Mouse (Mus musculus) myocyte (in vitro differentiated cells): ENCODE results near the gene Maz. TPM values are rescaled to one million over a fixed set of nuclear protein-coding genes. Genes with fewer than 3 reads are reported as not detected.

ENCODE experiments used
- H3K27me3 ChIP-seq: one replicate; pipeline ENCODE4 v1.6.1; 2011; ENCODE audit not compliant: control insufficient read depth, insufficient read depth, insufficient read length
- H3K36me3 ChIP-seq: one replicate; pipeline ENCODE4 v1.6.1; 2011; ENCODE audit not compliant: control insufficient read depth, insufficient read depth
- H3K4me2 ChIP-seq: one replicate; pipeline ENCODE4 v1.6.1; 2011; ENCODE audit warnings: low read depth, control low read depth
- H3K4me3 ChIP-seq: one replicate; pipeline ENCODE4 v1.5.1; 2011; ENCODE audit warnings: mild to moderate bottlenecking, control low read depth, moderate library complexity
- H3K79me2 ChIP-seq: one replicate; pipeline ENCODE4 v1.6.1; 2011; ENCODE audit not compliant: control insufficient read depth, insufficient read depth
- H3ac ChIP-seq: one replicate; pipeline ENCODE4 v1.6.1; 2011; ENCODE audit not compliant: control insufficient read depth, insufficient read length
- CEBPB ChIP-seq: IDR thresholded peaks from 2 replicates; pipeline ENCODE4 v1.6.1; 2011; ENCODE audit warnings: mild to moderate bottlenecking, moderate library complexity; ENCODE audit not compliant: poor library complexity, insufficient read depth, severe bottlenecking
- E2F4 ChIP-seq: IDR thresholded peaks from one replicate; pipeline ENCODE4 v1.6.1; 2011; ENCODE audit warnings: mild to moderate bottlenecking, control low read depth, moderate library complexity; ENCODE audit not compliant: insufficient read depth
- MAX ChIP-seq: IDR thresholded peaks from one replicate; pipeline ENCODE4 v1.6.1; 2011; ENCODE audit warnings: low read depth, mild to moderate bottlenecking, control low read depth
- MYOD1 ChIP-seq, 3 experiments: IDR thresholded peaks; one replicate each; pipeline ENCODE4 v1.6.1; 2011; ENCODE audit warnings: control low read depth in 2 of 3, low read depth in 2 of 3, mild to moderate bottlenecking in 2 of 3, moderate library complexity in 1 of 3; ENCODE audit not compliant: insufficient read length in 2 of 3, control insufficient read depth in 1 of 3
- MYOG ChIP-seq, 3 experiments: IDR thresholded peaks; one replicate each; pipeline ENCODE4 v1.6.1; 2011; ENCODE audit warnings: control low read depth in 2 of 3, low read depth in 2 of 3, mild to moderate bottlenecking in 2 of 3; ENCODE audit not compliant: insufficient read length in 2 of 3, control insufficient read depth in 1 of 3, insufficient read depth in 1 of 3
- POLR2A ChIP-seq: IDR thresholded peaks from one replicate; pipeline ENCODE4 v1.6.1; 2011; ENCODE audit warnings: low read depth, mild to moderate bottlenecking, control low read depth, moderate library complexity; ENCODE audit not compliant: insufficient read length
- POLR2AphosphoS2 ChIP-seq: IDR thresholded peaks from one replicate; pipeline ENCODE4 v1.6.1; 2011; ENCODE audit warnings: low read depth, control low read depth; ENCODE audit not compliant: insufficient read length
- REST ChIP-seq: IDR thresholded peaks from one replicate; pipeline ENCODE4 v1.6.1; 2011; ENCODE audit warnings: mild to moderate bottlenecking, control low read depth, moderate library complexity; ENCODE audit not compliant: insufficient read depth, insufficient read length
- SRF ChIP-seq: IDR thresholded peaks from one replicate; pipeline ENCODE4 v1.6.1; 2011; ENCODE audit warnings: low read depth; ENCODE audit not compliant: control insufficient read depth, insufficient read length
- TCF12 ChIP-seq: IDR thresholded peaks from one replicate; pipeline ENCODE4 v1.6.1; 2011; ENCODE audit warnings: mild to moderate bottlenecking, control low read depth; ENCODE audit not compliant: poor library complexity, insufficient read depth, severe bottlenecking
- TCF3 ChIP-seq: IDR thresholded peaks from one replicate; pipeline ENCODE4 v1.6.1; 2011; ENCODE audit warnings: low read depth, control low read depth; ENCODE audit not compliant: insufficient read length
- USF1 ChIP-seq: IDR thresholded peaks from one replicate; pipeline ENCODE4 v1.6.1; 2011; ENCODE audit warnings: low read depth, mild to moderate bottlenecking, control low read depth, moderate library complexity
- polyA plus RNA-seq: library from polyadenylated mRNA; unstranded; fragments of >200 nt; fragmentation: generic; extraction: Trizol; gene quantifications from one replicate; pipeline ENCODE4 v1.2.1, GENCODE M21; 2012; ENCODE audit warnings: missing spikeins

Maz gene
- polyA plus RNA-seq, 1 experiment = 115 TPM

- peaks cover 40% of the 10 kb centered on the region for H3K79me2 ChIP-seq
- H3ac ChIP-seq = no peak overlapping the region
- no peak for TF ChIP-seq TCF3
- H3K4me3 ChIP-seq = peak overlapping the region; percentile 54
- peak overlapping the region; percentile 86 for H3K4me2 ChIP-seq
- no peaks in the 10 kb centered on the region for H3K27me3 ChIP-seq
- no peaks in the 10 kb centered on the region for H3K36me3 ChIP-seq
Measured at GRCm38 (mm10) chr7:127012845-127013244, 14.0 kb downstream of the Maz start.

- Histone ChIP-seq H3ac (no peak overlapping the region), H3K4me3 (no peak overlapping the region), H3K79me2 (peaks cover 44% of the 10 kb centered on the region), H3K27me3 (no peaks in the 10 kb centered on the region), H3K4me2 (no peak overlapping the region), H3K36me3 (no peaks in the 10 kb centered on the region)
- TF ChIP-seq SRF (no peak), MAX (no peak), CEBPB (no peak), TCF12 (no peak), TCF3 (no peak), USF1 (no peak)
Measured at GRCm38 (mm10) chr7:127012374-127012773, 14.5 kb downstream of the Maz start.

- no peak for TF ChIP-seq POLR2A
- no peak for TF ChIP-seq SRF
- no peak for TF ChIP-seq REST
- TF ChIP-seq MYOG (IDR thresholded peaks at IDR 0.05; ENCODE audit: control insufficient read depth in 1 of 3, insufficient read depth in 1 of 3, insufficient read length in 2 of 3, low read depth in 2 of 3) = no peak
- no peak for TF ChIP-seq TCF12
- no peak for TF ChIP-seq MYOD1 (IDR thresholded peaks at IDR 0.05; ENCODE audit: control insufficient read depth in 1 of 3, insufficient read length in 2 of 3, low read depth in 2 of 3)
- TF ChIP-seq MAX = no peak
- TF ChIP-seq USF1 = no peak
- no peak for TF ChIP-seq CEBPB
- Histone ChIP-seq H3K27me3 (no peaks in the 10 kb centered on the region), H3K79me2 (peaks cover 44% of the 10 kb centered on the region), H3K4me2 (no peak overlapping the region), H3K4me3 (no peak overlapping the region), H3K36me3 (no peaks in the 10 kb centered on the region), H3ac (no peak overlapping the region)
Measured at GRCm38 (mm10) chr7:127011717-127012116, 15.1 kb downstream of the Maz start.

GRCm38 (mm10) chr7:127011051-127011450 lies 15.8 kb downstream of the Maz start:
- H3K36me3 ChIP-seq = no peaks in the 10 kb centered on the region
- no peak overlapping the region for H3ac ChIP-seq
- no peaks in the 10 kb centered on the region for H3K27me3 ChIP-seq
- H3K79me2 ChIP-seq = peaks cover 44% of the 10 kb centered on the region
- H3K4me2 ChIP-seq = no peak overlapping the region
- no peak overlapping the region for H3K4me3 ChIP-seq
- TF ChIP-seq USF1 (no peak), CEBPB (no peak), E2F4 (no peak), SRF (no peak), MYOG (IDR thresholded peaks at IDR 0.05; ENCODE audit: control insufficient read depth in 1 of 3, insufficient read depth in 1 of 3, insufficient read length in 2 of 3, low read depth in 2 of 3) (no peak), MAX (no peak), TCF12 (no peak), REST (no peak), POLR2AphosphoS2 (no peak)

GRCm38 (mm10) chr7:127009307-127010085 lies 17.3 kb downstream of the Maz start:
- no peak overlapping the region for H3K4me3 ChIP-seq
- peak overlapping the region; percentile 69 for H3K4me2 ChIP-seq

More at GRCm38 (mm10) chr7:127009307-127010085, 17.3 kb downstream of the Maz start:
- peak; percentile 6 for TF ChIP-seq POLR2AphosphoS2
- TF ChIP-seq USF1 = no peak
- peak; percentile 4 for TF ChIP-seq POLR2A
- Histone ChIP-seq H3K27me3 (no peaks in the 10 kb centered on the region), H3ac (peak overlapping the region; percentile 20), H3K36me3 (no peaks in the 10 kb centered on the region), H3K79me2 (peaks cover 35% of the 10 kb centered on the region)
